Mouse (Mus musculus) C2C12 (cell line): ENCODE results near the gene Camta1.

Experiments used
- CEBPB ChIP-seq: IDR thresholded peaks from one replicate; pipeline ENCODE4 v1.6.1; 2011; ENCODE audit warnings: low read depth, mild to moderate bottlenecking, control low read depth, moderate library complexity
- CTCF ChIP-seq: IDR thresholded peaks from one replicate; pipeline ENCODE4 v1.5.1; 2011; ENCODE audit not compliant: control insufficient read depth, insufficient read depth, insufficient read length
- MAX ChIP-seq: IDR thresholded peaks from one replicate; pipeline ENCODE4 v1.6.1; 2011; ENCODE audit warnings: mild to moderate bottlenecking, control low read depth
- USF1 ChIP-seq: IDR thresholded peaks from one replicate; pipeline ENCODE4 v1.6.1; 2011; ENCODE audit warnings: low read depth, mild to moderate bottlenecking, control low read depth, moderate library complexity

- TF ChIP-seq CTCF = no peak
- no peak for TF ChIP-seq USF1
- TF ChIP-seq CEBPB = no peak
- TF ChIP-seq MAX = no peak
These were observed 485.4 kb downstream of the Camta1 start for GRCm38 (mm10) chr4:151376234-151376633.
